Mouse (Mus musculus) ES-Bruce4 (cell line): Measurements from ENCODE around the gene Ssbp2. TPM values are rescaled to one million over a fixed set of nuclear protein-coding genes. Genes with fewer than 3 reads are reported as not detected.

Experiments
- H3K27ac ChIP-seq: 2 replicates; pipeline ENCODE4 v1.5.1; 2012; ENCODE audit warnings: low read length, inconsistent platforms; ENCODE audit not compliant: insufficient read depth
- H3K27me3 ChIP-seq: 2 replicates; pipeline ENCODE4 v1.6.1; 2012; ENCODE audit warnings: mild to moderate bottlenecking, low read length, inconsistent platforms; ENCODE audit not compliant: control insufficient read depth, poor library complexity, insufficient read depth, severe bottlenecking
- H3K36me3 ChIP-seq: 2 replicates; pipeline ENCODE4 v1.6.1; 2012; ENCODE audit warnings: inconsistent platforms, mild to moderate bottlenecking, low read length, moderate library complexity; ENCODE audit not compliant: control insufficient read depth, poor library complexity, insufficient read depth, severe bottlenecking
- H3K4me1 ChIP-seq: one replicate; pipeline ENCODE4 v1.8.1; 2011; ENCODE audit warnings: low read length; ENCODE audit not compliant: control insufficient read depth, insufficient read depth
- H3K4me3 ChIP-seq: 2 replicates; pipeline ENCODE4 v1.5.1; 2011; ENCODE audit warnings: low read depth, mild to moderate bottlenecking, low read length
- H3K9ac ChIP-seq: 2 replicates; pipeline ENCODE4 v1.6.1; 2012; ENCODE audit warnings: low read depth, mild to moderate bottlenecking, inconsistent platforms; ENCODE audit not compliant: poor library complexity, severe bottlenecking
- H3K9me3 ChIP-seq: replicated peaks from 2 replicates; pipeline ENCODE4 v1.6.1; 2012; ENCODE audit warnings: mild to moderate bottlenecking, low read length, inconsistent platforms; ENCODE audit not compliant: control insufficient read depth, poor library complexity, insufficient read depth, severe bottlenecking
- CTCF ChIP-seq: IDR thresholded peaks from one replicate; pipeline ENCODE4 v1.8.1; 2011; ENCODE audit warnings: low read depth, low read length
- EP300 ChIP-seq: IDR thresholded peaks from 2 replicates; pipeline ENCODE4 v1.6.1; 2011; ENCODE audit warnings: low read depth, low read length; ENCODE audit not compliant: insufficient read depth
- POLR2A ChIP-seq: IDR thresholded peaks from one replicate; pipeline ENCODE4 v1.8.1; 2011; ENCODE audit warnings: low read length; ENCODE audit not compliant: insufficient read depth
- polyA plus RNA-seq: library from polyadenylated mRNA; stranded (reverse); fragments of >200 nt; gene quantifications from 2 replicates; pipeline ENCODE4 v1.2.4, GENCODE M21; 2011; ENCODE audit warnings: low read depth; ENCODE audit not compliant: missing spikeins, insufficient read depth, insufficient read length

Gene Ssbp2
- polyA plus RNA-seq, 1 experiment: 5.5 TPM

- no peaks in the 10 kb centered on the region for H3K4me1 ChIP-seq
- no peak overlapping the region for H3K4me3 ChIP-seq
- H3K27me3 ChIP-seq: no peaks in the 10 kb centered on the region
- H3K36me3 ChIP-seq: no peaks in the 10 kb centered on the region
- no peaks in the 10 kb centered on the region for H3K9me3 ChIP-seq
- no peak overlapping the region for H3K9ac ChIP-seq
- no peak overlapping the region for H3K27ac ChIP-seq
- no peak for TF ChIP-seq POLR2A
- no peak for TF ChIP-seq CTCF
- TF ChIP-seq EP300: no peak
Observed at GRCm38 (mm10) chr13:91520968-91521367, 60.9 kb downstream of the Ssbp2 start.

DNA sequence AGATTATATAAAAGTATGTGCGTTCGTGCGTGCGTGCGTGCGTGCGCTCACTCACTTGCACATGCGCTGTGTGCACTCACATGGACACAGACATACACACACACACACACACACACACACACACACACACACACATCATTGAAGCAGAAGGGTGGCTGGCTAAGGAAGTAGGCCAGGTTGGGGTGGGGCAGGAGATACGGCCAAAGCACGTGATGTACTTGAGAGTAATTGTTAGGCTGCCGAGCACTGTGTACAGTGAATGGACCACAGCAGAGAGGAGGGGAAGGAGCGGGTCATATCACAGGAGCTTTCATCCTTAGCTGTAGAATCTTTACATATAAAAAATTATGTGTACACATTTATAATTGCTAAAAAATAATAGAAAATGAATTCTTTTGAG, 66.0 kb downstream of the Ssbp2 start:
- H3K9ac ChIP-seq: no peak overlapping the region
- no peak overlapping the region for H3K27ac ChIP-seq
- no peaks in the 10 kb centered on the region for H3K4me1 ChIP-seq
- TF ChIP-seq POLR2A: no peak
- TF ChIP-seq CTCF: no peak
- no peak for TF ChIP-seq EP300
- H3K4me3 ChIP-seq: no peak overlapping the region
- H3K36me3 ChIP-seq: no peaks in the 10 kb centered on the region
- no peaks in the 10 kb centered on the region for H3K9me3 ChIP-seq
- no peaks in the 10 kb centered on the region for H3K27me3 ChIP-seq

- TF ChIP-seq CTCF (no peak), EP300 (no peak), POLR2A (no peak)
- Histone ChIP-seq H3K9me3 (no peaks in the 10 kb centered on the region), H3K4me3 (no peak overlapping the region), H3K36me3 (no peaks in the 10 kb centered on the region), H3K27ac (no peak overlapping the region), H3K27me3 (no peaks in the 10 kb centered on the region), H3K9ac (no peak overlapping the region), H3K4me1 (no peaks in the 10 kb centered on the region)
Observed at GRCm38 (mm10) chr13:91529821-91530220, 69.7 kb downstream of the Ssbp2 start.

DNA sequence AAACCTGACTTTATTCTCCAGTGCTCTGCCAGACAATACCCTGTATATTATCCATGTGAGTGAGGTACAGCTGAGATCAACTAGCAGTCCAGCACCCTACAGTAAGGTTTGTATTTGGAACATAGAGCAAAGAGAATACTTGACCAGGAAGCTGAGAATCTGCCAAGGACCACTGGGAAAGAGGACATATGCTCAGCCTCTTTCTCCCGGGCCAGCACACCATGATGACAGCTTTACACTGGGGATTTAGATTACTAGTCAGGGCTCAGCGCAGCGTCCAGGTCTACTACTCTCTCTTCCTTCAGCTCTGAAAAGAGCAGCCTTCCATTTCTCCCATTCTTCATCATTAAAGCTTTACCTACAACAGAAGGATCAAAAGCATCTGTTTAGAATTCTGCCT, 76.6 kb downstream of the Ssbp2 start:
- Histone ChIP-seq H3K4me3 (no peak overlapping the region), H3K4me1 (no peaks in the 10 kb centered on the region), H3K9ac (no peak overlapping the region), H3K36me3 (no peaks in the 10 kb centered on the region), H3K9me3 (no peaks in the 10 kb centered on the region), H3K27ac (no peak overlapping the region), H3K27me3 (no peaks in the 10 kb centered on the region)
- TF ChIP-seq CTCF (no peak), EP300 (no peak), POLR2A (no peak)

DNA sequence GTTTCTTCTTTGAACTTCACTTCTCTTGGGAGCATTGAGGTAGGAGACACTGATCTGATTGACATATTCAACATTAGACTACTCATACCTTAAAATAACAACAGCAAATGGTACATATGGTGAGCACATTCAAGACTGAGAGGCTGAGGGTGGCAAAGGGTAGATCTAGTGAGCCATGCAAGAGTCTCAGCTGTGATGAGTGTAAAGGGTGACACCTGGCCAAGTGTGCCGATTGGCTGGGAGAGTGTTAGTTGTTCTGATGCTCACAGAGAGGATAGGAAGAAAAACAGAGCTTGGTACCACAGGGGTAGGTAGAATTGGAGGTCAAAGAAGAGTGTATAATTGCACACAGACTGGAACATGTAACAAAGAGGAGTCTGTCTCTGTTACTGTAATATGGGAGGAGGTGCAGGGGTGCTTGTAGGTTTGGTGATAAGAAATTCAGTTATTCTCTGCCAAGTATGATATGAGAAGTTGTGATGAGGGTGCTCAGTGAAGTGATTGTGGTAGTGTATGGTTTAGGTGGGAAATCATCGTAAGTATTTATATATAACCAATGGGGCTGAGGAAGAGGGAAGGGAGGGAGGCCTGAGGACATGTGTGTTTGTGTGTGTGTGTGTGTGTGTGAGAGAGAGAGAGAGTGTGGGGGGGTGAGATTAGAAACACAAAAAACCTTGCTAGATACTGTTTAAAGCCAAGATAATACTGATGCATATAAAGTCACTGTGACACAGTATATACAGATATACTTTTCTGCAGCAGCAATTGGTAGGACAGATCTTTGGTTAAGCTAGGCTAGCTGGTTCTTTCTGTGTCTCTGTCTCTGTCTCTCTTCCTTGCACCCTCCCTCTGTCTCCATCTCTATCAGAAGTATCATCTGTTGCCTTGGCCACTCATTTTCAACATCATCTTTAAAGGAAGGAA, 80.3 kb downstream of the Ssbp2 start:
- no peak overlapping the region for H3K27ac ChIP-seq
- H3K4me3 ChIP-seq: no peak overlapping the region
- no peaks in the 10 kb centered on the region for H3K4me1 ChIP-seq
- H3K9me3 ChIP-seq: no peaks in the 10 kb centered on the region
- no peaks in the 10 kb centered on the region for H3K27me3 ChIP-seq
- no peak overlapping the region for H3K9ac ChIP-seq
- TF ChIP-seq EP300: no peak
- no peak for TF ChIP-seq CTCF
- TF ChIP-seq POLR2A: no peak
- no peaks in the 10 kb centered on the region for H3K36me3 ChIP-seq

- no peak overlapping the region for H3K4me3 ChIP-seq
- H3K36me3 ChIP-seq: no peaks in the 10 kb centered on the region
- TF ChIP-seq CTCF (no peak), POLR2A (no peak), EP300 (no peak)
Observed at GRCm38 (mm10) chr13:91541069-91541429, 81.0 kb downstream of the Ssbp2 start.

More at GRCm38 (mm10) chr13:91541069-91541429, 81.0 kb downstream of the Ssbp2 start:
- Histone ChIP-seq H3K27ac (no peak overlapping the region), H3K27me3 (no peaks in the 10 kb centered on the region), H3K4me1 (no peaks in the 10 kb centered on the region), H3K9me3 (no peaks in the 10 kb centered on the region), H3K9ac (no peak overlapping the region)
